Mouse (Mus musculus) myocyte (in vitro differentiated cells): ENCODE measurements around the gene Dnaaf2. TPM values are rescaled to one million over a fixed set of nuclear protein-coding genes. Genes with fewer than 3 reads are reported as not detected.
A peak's percentile ranks its signal among the peaks of the same experiment; 100 is the strongest.

ENCODE experiments used
- H3K27me3 ChIP-seq: one replicate; pipeline ENCODE4 v1.6.1; 2011; ENCODE audit not compliant: control insufficient read depth, insufficient read depth, insufficient read length
- H3K36me3 ChIP-seq: one replicate; pipeline ENCODE4 v1.6.1; 2011; ENCODE audit not compliant: control insufficient read depth, insufficient read depth
- H3K4me2 ChIP-seq: one replicate; pipeline ENCODE4 v1.6.1; 2011; ENCODE audit warnings: low read depth, control low read depth
- H3K4me3 ChIP-seq: one replicate; pipeline ENCODE4 v1.5.1; 2011; ENCODE audit warnings: mild to moderate bottlenecking, control low read depth, moderate library complexity
- H3K79me2 ChIP-seq: one replicate; pipeline ENCODE4 v1.6.1; 2011; ENCODE audit not compliant: control insufficient read depth, insufficient read depth
- H3ac ChIP-seq: one replicate; pipeline ENCODE4 v1.6.1; 2011; ENCODE audit not compliant: control insufficient read depth, insufficient read length
- CEBPB ChIP-seq: IDR thresholded peaks from 2 replicates; pipeline ENCODE4 v1.6.1; 2011; ENCODE audit warnings: mild to moderate bottlenecking, moderate library complexity; ENCODE audit not compliant: poor library complexity, insufficient read depth, severe bottlenecking
- E2F4 ChIP-seq: IDR thresholded peaks from one replicate; pipeline ENCODE4 v1.6.1; 2011; ENCODE audit warnings: mild to moderate bottlenecking, control low read depth, moderate library complexity; ENCODE audit not compliant: insufficient read depth
- MAX ChIP-seq: IDR thresholded peaks from one replicate; pipeline ENCODE4 v1.6.1; 2011; ENCODE audit warnings: low read depth, mild to moderate bottlenecking, control low read depth
- MYOD1 ChIP-seq, 3 experiments: IDR thresholded peaks; one replicate each; pipeline ENCODE4 v1.6.1; 2011; ENCODE audit warnings: control low read depth in 2 of 3, low read depth in 2 of 3, mild to moderate bottlenecking in 2 of 3, moderate library complexity in 1 of 3; ENCODE audit not compliant: insufficient read length in 2 of 3, control insufficient read depth in 1 of 3
- MYOG ChIP-seq, 3 experiments: IDR thresholded peaks; one replicate each; pipeline ENCODE4 v1.6.1; 2011; ENCODE audit warnings: control low read depth in 2 of 3, low read depth in 2 of 3, mild to moderate bottlenecking in 2 of 3; ENCODE audit not compliant: insufficient read length in 2 of 3, control insufficient read depth in 1 of 3, insufficient read depth in 1 of 3
- POLR2A ChIP-seq: IDR thresholded peaks from one replicate; pipeline ENCODE4 v1.6.1; 2011; ENCODE audit warnings: low read depth, mild to moderate bottlenecking, control low read depth, moderate library complexity; ENCODE audit not compliant: insufficient read length
- POLR2AphosphoS2 ChIP-seq: IDR thresholded peaks from one replicate; pipeline ENCODE4 v1.6.1; 2011; ENCODE audit warnings: low read depth, control low read depth; ENCODE audit not compliant: insufficient read length
- REST ChIP-seq: IDR thresholded peaks from one replicate; pipeline ENCODE4 v1.6.1; 2011; ENCODE audit warnings: mild to moderate bottlenecking, control low read depth, moderate library complexity; ENCODE audit not compliant: insufficient read depth, insufficient read length
- SRF ChIP-seq: IDR thresholded peaks from one replicate; pipeline ENCODE4 v1.6.1; 2011; ENCODE audit warnings: low read depth; ENCODE audit not compliant: control insufficient read depth, insufficient read length
- TCF12 ChIP-seq: IDR thresholded peaks from one replicate; pipeline ENCODE4 v1.6.1; 2011; ENCODE audit warnings: mild to moderate bottlenecking, control low read depth; ENCODE audit not compliant: poor library complexity, insufficient read depth, severe bottlenecking
- TCF3 ChIP-seq: IDR thresholded peaks from one replicate; pipeline ENCODE4 v1.6.1; 2011; ENCODE audit warnings: low read depth, control low read depth; ENCODE audit not compliant: insufficient read length
- USF1 ChIP-seq: IDR thresholded peaks from one replicate; pipeline ENCODE4 v1.6.1; 2011; ENCODE audit warnings: low read depth, mild to moderate bottlenecking, control low read depth, moderate library complexity
- polyA plus RNA-seq: library from polyadenylated mRNA; unstranded; fragments of >200 nt; fragmentation: generic; extraction: Trizol; gene quantifications from one replicate; pipeline ENCODE4 v1.2.1, GENCODE M21; 2012; ENCODE audit warnings: missing spikeins

Dnaaf2 gene
- polyA plus RNA-seq, 1 experiment, result 2.6 TPM

GRCm38 (mm10) chr12:69190522-69190921, 7.7 kb downstream of the Dnaaf2 start:
- H3K79me2 ChIP-seq, result peaks cover 44% of the 10 kb centered on the region
- H3K4me3 ChIP-seq, result no peak overlapping the region
- no peaks in the 10 kb centered on the region for H3K27me3 ChIP-seq
- TF ChIP-seq REST (no peak), USF1 (no peak), SRF (no peak), TCF12 (no peak), POLR2AphosphoS2 (no peak), E2F4 (no peak), POLR2A (no peak), MYOG (IDR thresholded peaks at IDR 0.05; ENCODE audit: control insufficient read depth in 1 of 3, insufficient read depth in 1 of 3, insufficient read length in 2 of 3, low read depth in 2 of 3) (no peak), CEBPB (no peak), MYOD1 (IDR thresholded peaks at IDR 0.05; ENCODE audit: control insufficient read depth in 1 of 3, insufficient read length in 2 of 3, low read depth in 2 of 3) (no peak)
- H3ac ChIP-seq, result no peak overlapping the region
- H3K4me2 ChIP-seq, result no peak overlapping the region
- peaks cover 6% of the 10 kb centered on the region for H3K36me3 ChIP-seq

DNA sequence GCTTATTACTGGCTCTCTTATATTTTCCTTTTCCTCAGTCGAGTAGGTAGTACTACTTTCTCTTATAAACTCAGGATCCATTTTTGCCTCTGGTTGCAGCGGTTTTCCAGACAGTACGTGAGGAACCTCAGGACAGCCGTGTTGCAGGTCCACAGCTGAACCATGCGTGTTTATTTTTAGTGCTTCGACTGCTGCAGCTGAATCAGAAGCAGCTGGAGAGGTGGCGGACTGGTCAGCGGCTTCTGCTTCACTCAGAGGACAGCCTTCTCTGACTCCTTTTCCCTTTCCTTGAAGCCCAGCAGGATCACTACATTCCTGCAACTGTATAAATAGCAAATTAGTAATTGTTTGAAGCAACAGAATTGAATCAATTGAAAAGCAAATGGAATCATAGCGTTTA, 8.2 kb downstream of the Dnaaf2 start:
- Histone ChIP-seq H3K36me3 (peaks cover 6% of the 10 kb centered on the region), H3ac (no peak overlapping the region), H3K4me3 (no peak overlapping the region), H3K79me2 (peaks cover 44% of the 10 kb centered on the region), H3K4me2 (no peak overlapping the region), H3K27me3 (no peaks in the 10 kb centered on the region)
- TF ChIP-seq POLR2A (no peak), MYOD1 (IDR thresholded peaks at IDR 0.05; ENCODE audit: control insufficient read depth in 1 of 3, insufficient read length in 2 of 3, low read depth in 2 of 3) (no peak), POLR2AphosphoS2 (no peak), MAX (no peak), TCF12 (no peak), CEBPB (no peak), USF1 (no peak), E2F4 (no peak), SRF (no peak), REST (no peak), MYOG (IDR thresholded peaks at IDR 0.05; ENCODE audit: control insufficient read depth in 1 of 3, insufficient read depth in 1 of 3, insufficient read length in 2 of 3, low read depth in 2 of 3) (no peak), TCF3 (no peak)

DNA sequence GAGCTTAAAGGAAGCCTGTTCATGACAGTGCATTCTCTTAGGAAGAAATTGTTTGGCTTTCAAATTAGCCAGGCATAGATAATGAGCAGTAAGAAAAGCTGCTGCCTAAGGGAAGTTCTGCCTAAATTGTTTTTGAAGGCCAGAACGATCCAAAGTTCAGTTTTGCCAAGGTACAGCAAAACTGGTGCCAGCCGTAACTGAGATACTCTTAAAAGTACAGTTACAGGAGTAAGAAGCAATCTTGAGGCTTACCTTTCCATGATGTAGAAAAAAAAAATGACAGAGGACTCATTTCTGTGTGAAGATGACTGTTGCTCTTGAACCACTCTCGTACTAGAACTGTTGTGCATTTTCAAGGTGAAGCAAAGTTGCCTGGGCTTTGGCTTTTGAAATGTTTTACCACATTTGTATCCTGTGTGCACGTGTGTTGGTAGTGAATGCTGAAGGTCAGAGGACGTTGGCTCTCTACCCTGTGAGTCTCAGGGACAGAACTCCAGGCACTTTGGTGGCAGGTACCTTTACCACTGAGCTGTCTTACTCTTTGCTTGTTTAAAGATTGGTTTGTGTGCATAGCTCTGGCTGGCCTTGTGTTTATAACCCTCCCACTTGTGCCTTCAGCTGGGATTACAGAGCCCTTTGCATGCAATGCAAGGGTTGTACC, 11.3 kb downstream of the Dnaaf2 start:
- H3K27me3 ChIP-seq, result no peaks in the 10 kb centered on the region
- peaks cover 51% of the 10 kb centered on the region for H3K79me2 ChIP-seq
- peaks cover 12% of the 10 kb centered on the region for H3K36me3 ChIP-seq
- no peak overlapping the region for H3K4me3 ChIP-seq
- no peak overlapping the region for H3ac ChIP-seq
- peak overlapping the region; percentile 21 for H3K4me2 ChIP-seq
- TF ChIP-seq MAX (no peak), USF1 (no peak), CEBPB (no peak)

DNA sequence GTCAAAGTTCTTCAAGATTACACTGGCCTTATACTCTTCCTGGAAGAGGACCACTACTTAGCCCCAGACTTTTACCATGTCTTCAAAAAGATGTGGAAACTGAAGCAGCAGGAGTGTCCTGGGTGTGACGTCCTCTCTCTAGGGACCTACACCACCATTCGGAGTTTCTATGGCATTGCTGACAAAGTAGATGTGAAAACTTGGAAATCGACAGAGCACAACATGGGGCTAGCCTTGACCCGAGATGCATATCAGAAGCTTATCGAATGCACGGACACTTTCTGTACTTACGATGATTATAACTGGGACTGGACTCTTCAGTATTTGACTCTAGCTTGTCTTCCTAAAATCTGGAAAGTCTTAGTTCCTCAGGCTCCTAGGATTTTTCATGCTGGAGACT, 12.9 kb downstream of the Dnaaf2 start:
- Histone ChIP-seq H3K27me3 (no peaks in the 10 kb centered on the region), H3K79me2 (peaks cover 51% of the 10 kb centered on the region), H3ac (peak overlapping the region; percentile 83), H3K4me3 (peak overlapping the region; percentile 62), H3K36me3 (peaks cover 12% of the 10 kb centered on the region), H3K4me2 (peak overlapping the region; percentile 89)
- TF ChIP-seq MYOG (IDR thresholded peaks at IDR 0.05; ENCODE audit: control insufficient read depth in 1 of 3, insufficient read depth in 1 of 3, insufficient read length in 2 of 3, low read depth in 2 of 3) (no peak), E2F4 (no peak), MAX (no peak), CEBPB (no peak), TCF3 (no peak), USF1 (no peak), POLR2A (no peak), SRF (no peak)
